Mouse (Mus musculus): ENCODE data around the gene Grm5.

Grm5 gene

GRCm38 (mm10) chr7:87925956-87926355 is 342.0 kb downstream of the Grm5 start:
- no peak for DNase-seq

DNA sequence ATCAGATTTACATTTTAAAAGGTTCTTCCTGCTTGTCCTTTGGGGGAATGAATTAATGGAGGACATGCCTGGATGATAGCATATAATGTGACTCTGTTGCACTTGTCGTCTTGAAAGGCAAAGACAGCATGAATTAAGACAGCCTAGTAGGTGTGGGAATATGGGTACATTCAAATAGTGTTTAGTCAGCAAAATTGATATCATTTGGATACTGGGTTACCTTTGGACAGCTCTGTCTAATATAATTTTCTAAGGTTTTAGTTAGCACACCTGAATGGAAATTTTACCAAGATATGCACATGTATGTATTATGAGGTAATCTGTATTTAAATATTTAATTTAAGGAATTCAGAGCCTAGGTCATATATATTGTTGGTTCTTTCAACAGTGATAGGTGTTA is 353.4 kb downstream of the Grm5 start:
- no peak for DNase-seq

GRCm38 (mm10) chr7:87938265-87938664 is 354.3 kb downstream of the Grm5 start:
- no peak for DNase-seq

DNA sequence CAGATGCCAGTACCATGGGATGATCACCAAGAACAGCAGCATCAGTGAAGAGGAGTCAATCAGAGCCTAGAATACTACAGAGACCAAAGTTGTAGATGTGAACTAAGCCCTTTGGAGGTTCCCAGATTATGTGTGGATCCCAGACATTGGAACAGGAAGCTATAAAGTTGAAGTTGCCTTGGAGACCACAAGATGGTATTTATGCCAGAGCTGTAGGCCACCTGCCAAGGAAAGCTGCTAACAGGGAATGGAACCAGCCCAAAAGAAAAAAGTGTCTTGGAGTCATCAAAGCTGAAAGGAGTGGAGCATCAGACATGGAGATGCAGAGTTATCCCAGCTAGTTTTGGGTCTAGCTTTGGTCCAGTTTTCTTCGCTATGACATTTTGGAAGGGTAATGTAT is 366.2 kb downstream of the Grm5 start:
- DNase-seq = no peak

DNA sequence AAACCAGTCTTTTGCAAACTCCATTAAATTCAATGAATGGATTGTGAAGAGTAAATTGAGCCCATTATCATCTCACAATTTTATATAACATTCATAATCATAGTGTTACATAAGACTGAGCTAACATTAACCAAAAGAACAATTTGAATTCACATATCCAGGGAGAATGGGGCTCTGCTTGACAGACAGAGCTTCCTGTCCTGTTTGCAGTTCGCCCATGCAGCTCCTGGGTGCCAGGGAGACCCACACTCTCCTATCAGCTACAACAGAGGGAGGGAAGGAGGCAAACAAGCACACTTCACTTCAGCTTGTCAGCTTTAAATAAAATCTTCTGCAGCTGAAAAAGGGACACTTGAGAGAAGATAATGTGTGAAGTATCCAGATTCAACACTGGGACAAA is 389.2 kb downstream of the Grm5 start:
- DNase-seq = no peak

DNA sequence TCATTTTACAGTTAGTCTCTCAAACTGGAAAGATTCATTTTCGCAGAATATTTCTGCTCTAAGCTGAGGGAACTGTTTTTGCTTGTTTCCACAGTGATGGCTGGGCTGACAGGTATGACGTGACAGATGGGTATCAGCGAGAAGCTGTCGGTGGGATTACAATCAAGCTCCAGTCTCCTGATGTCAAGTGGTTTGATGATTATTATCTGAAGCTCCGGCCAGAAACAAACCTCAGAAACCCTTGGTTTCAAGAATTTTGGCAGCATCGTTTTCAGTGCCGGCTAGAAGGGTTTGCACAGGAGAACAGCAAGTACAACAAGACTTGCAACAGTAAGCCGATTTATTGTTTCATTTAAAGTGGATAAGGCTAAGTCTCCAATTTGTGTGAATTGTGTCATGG is 391.1 kb downstream of the Grm5 start:
- DNase-seq = no peak

- no peak for DNase-seq
Observed at GRCm38 (mm10) chr7:87983494-87983893, 399.5 kb downstream of the Grm5 start.

- no peak for DNase-seq
Observed at GRCm38 (mm10) chr7:88014451-88014850, 430.5 kb downstream of the Grm5 start.

GRCm38 (mm10) chr7:88027411-88028132 is 443.6 kb downstream of the Grm5 start:
- no peak for DNase-seq

- no peak for DNase-seq
Observed at GRCm38 (mm10) chr7:88047366-88047765, 463.4 kb downstream of the Grm5 start.

DNA sequence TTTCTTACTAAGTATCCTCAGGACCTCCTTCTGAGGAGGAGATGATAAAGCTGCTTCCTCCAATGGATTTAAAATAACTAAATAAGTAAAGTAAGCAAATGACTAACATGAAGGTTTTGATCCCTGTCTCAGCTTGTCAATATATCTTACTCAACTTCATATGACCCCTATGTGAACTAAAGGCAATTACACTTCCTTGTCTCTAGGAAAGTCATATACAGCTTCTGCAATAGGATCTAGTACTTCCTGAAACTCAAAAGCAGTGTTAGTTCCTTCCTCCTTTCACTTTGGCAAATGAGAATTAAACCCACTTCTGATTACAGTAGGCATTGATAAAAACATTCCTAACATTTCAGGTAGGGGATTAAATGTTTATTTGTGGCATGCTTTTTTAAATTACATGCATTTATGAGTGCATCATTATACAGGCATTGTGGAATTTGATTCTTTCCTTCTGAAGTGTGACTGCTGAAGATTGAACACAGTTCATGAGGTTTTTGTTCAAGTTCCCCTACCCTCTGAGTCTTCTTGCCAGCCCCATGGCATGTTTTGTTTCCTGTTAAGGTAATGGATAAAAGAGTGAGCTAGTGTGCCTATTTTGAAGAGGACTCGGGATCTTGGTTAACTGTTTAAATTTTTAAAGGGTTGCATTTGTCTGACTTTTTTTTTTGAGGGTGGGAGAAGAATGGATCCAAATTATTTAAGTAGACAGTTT is 470.4 kb downstream of the Grm5 start:
- no peak for DNase-seq

DNA sequence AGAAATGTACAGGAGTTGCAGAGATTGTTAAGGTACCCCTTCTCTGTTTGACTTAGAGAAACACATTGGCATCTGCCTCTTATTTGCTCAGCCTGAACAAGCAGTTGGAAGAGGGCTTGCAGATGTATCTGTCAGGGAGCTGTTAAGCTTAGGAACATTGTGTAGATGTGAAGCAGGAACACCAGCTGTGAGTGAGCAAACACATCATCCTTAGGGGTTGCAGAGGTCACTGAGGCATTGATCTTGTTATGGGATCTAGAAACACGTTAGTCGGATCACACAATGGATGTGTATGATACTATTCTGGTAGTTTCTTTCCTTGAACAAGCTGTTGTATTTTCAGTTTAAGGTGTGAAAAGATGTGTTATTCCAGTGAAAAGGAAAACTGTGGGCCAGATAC is 472.5 kb downstream of the Grm5 start:
- DNase-seq = no peak

- no peak for DNase-seq
Observed at GRCm38 (mm10) chr7:88091115-88091514, 507.1 kb downstream of the Grm5 start.

DNA sequence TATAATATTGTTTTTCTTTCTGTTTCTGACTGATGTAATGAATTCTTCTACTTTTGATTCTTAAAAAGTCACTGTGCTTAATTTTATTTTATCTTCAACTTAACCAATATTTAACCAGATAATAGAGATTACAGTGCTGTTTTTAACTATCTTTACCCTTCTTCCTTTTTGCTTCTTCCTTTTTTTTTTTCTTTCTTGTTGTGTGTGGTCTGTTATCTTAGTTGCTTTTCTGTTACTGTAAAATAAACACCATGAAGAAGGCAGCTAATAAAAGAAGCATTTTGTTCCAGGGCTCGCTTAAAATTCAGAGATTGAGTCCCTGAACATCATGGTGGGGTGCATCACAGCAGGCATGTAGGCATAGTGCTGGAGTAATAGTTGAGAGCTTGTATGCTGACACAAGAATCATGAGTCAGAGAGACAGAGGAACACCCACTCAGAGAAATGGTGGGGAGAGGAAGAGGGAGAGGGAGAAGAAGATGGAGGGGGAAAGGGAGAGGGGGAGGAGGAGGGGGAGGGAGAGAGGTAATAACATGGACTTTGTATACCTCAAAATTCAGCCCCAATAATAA is 512.7 kb downstream of the Grm5 start:
- no peak for DNase-seq

DNA sequence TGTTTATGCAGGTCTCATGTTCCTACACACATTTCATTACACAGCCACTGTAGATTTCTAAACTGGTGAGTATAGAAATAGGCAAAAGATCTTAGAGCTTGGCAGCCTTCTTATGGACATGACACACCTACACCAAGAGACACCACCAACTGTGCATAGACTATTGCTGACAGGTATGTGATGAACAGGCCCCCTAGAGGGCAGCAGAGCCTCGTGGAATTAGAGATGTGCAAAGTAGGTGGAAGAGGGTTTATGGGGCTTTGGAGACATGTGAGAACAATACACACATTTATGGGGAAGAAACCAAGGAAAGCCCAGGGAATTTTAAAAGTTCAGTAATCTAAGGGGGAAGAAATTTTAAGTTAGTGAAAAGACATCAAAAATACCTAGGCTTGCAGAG is 513.7 kb downstream of the Grm5 start:
- peak; percentile 38 for DNase-seq

DNA sequence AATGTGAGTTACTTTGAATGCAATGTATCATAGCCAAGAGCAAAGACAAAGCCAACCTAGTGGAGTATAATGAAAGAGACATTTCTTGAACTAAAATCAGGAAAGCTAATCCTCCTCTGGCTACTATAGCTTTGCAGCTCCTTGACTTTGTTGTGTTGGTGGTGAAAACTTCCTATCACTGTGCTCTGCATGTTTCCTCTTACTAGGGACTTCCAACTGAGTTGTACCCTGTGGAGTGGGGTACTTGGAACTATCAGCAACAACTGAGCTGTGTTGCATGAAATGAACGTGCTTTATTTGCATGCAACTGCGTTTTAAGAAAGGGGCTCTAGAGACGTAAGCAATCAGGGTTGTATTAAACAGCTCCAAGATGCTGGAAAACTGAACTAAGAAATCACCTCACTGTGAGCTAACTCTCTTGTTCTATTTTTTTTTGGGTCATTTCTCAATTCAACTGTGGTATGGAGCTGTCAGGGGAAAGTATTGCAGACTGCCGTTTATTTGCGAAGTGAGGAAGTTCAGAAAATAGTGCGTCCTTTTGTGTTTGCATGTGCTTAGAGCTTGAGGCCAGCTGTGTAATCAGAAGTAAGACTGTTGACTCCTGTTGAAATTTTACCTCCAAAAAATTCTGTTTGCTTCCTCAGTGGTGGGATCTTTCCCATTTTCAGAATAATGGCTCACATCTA is 532.9 kb downstream of the Grm5 start:
- DNase-seq = no peak

DNA sequence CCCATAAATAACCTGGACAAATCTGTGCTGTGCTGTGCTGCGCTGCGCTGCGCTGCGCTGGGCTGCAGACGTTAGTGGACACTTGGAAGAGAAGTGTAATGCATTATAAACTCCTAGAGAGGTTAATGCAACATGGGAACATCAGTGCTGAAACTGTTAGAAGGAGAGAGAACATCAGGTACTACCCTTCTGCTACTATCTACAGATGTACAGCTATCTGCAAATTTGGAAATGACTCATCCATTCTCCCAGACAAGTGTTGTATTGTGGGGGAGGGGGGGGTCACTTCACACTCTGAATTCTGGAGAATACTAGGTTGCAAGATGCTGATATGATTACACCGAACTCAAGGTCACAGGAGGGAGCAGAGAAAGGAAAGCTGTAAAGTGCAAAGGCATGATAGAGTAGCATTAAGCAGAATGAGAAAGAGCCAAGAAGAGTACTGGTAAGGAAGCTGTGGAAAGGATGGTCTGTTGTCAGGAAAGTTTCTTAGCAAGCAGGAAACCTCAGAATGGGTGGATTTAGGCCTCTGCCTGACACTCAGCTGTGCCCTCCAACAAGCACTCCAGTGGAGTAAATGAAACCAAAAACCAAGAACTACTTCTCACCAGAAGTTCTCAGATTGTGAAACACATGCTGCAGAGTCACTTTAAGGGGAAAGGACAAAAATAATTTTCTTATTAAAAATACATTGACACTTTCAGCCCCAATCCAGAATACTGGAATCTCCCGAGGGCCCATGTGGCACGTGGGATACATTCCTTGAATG is 544.3 kb downstream of the Grm5 start:
- no peak for DNase-seq

- DNase-seq = no peak
Observed at GRCm38 (mm10) chr7:88129536-88130487, 545.8 kb downstream of the Grm5 start.

DNA sequence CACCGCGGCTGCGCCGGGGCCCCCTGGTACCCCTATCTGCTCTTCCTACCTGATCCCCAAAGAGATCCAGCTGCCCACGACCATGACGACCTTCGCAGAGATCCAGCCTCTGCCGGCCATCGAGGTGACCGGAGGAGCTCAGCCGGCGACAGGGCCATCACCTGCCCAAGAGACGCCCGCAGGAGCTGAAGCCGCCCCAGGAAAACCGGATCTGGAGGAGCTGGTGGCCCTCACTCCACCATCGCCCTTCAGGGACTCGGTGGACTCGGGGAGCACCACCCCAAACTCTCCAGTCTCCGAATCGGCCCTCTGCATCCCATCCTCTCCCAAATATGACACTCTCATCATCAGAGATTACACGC is 546.5 kb downstream of the Grm5 start:
- DNase-seq = no peak

GRCm38 (mm10) chr7:88159542-88160241 is 575.7 kb downstream of the Grm5 start:
- no peak for DNase-seq

- DNase-seq = no peak
Observed at GRCm38 (mm10) chr7:88161586-88161985, 577.6 kb downstream of the Grm5 start.
